Mouse (Mus musculus) cortical plate, adult 2 months (tissue): ENCODE results near the gene Cyb5d1. TPM values are rescaled to one million over a fixed set of nuclear protein-coding genes. Genes with fewer than 3 reads are reported as not detected.
"Not testable (repeated sequence)": the region's sequence is repeated elsewhere in the genome, so short reads cannot be mapped to it uniquely, and the experiment has no call there.

Experiments
- H3K27ac ChIP-seq: fragments of 200-500 bp; 2 replicates; pipeline ENCODE4 v1.5.1; 2012; ENCODE audit warnings: low read length, control low read depth, inconsistent platforms; ENCODE audit not compliant: insufficient read depth
- H3K4me1 ChIP-seq: fragments of 200-500 bp; 2 replicates; pipeline ENCODE4 v1.6.1; 2011; ENCODE audit warnings: low read length; ENCODE audit not compliant: control insufficient read depth, insufficient read depth
- H3K4me3 ChIP-seq: fragments of 200-500 bp; 2 replicates; pipeline ENCODE4 v1.5.1; 2011; ENCODE audit warnings: mild to moderate bottlenecking, low read length, control low read depth; ENCODE audit not compliant: insufficient read depth
- CTCF ChIP-seq: fragments of 200-500 bp; IDR thresholded peaks from 2 replicates; pipeline ENCODE4 v1.5.1; 2011; ENCODE audit warnings: mild to moderate bottlenecking, control low read depth, low read length; ENCODE audit not compliant: insufficient read depth; ENCODE audit errors: extremely low read depth
- POLR2A ChIP-seq: fragments of 200-500 bp; IDR thresholded peaks from 2 replicates; pipeline ENCODE4 v1.6.1; 2011; ENCODE audit warnings: mild to moderate bottlenecking, low read length, control low read depth; ENCODE audit not compliant: insufficient read depth; ENCODE audit errors: extremely low read depth
- polyA plus RNA-seq: library from polyadenylated mRNA; depleted of rRNA; stranded (reverse); fragments of >200 nt; gene quantifications from 2 replicates; pipeline ENCODE4 v1.2.3, GENCODE M21; 2012; rRNA removed

Cyb5d1 gene
- 34.3 and 35.6 TPM in 2 replicates for polyA plus RNA-seq

DNA sequence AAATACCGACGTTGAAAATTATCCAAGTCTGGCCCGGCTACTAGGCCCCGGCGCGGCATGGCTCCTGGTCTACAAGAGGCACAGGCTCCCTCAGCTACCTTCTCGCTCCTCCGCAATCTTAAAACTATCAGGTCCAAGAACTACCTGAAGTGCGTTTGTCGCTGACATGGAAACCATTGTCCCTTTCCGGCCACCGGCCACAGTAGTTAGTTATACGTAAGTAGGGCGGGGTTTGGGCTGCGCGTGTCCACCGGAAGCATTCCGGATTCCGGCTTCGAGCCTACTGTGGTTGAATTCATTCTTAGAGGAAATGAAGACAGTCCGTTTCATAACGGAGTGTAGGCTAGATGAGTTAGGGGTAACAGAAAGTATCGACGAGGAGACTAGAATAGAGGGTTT lies at the start of gene Cyb5d1, which contains the start of gene Naa38:
Cyb5d1 (minus strand) TSS at position 397 of the 399 bp plus-strand sequence.
Naa38 (plus strand) TSS at position 253 of the 399 bp plus-strand sequence.
- H3K4me3 ChIP-seq: peak within 1 kb of the TSS; percentile 85
- peak; percentile 45; the same call in 1 of the 2 replicates for TF ChIP-seq POLR2A
- H3K4me1 ChIP-seq: not testable (repeated sequence)
- H3K27ac ChIP-seq: peak within 1 kb of the TSS; percentile 95

DNA sequence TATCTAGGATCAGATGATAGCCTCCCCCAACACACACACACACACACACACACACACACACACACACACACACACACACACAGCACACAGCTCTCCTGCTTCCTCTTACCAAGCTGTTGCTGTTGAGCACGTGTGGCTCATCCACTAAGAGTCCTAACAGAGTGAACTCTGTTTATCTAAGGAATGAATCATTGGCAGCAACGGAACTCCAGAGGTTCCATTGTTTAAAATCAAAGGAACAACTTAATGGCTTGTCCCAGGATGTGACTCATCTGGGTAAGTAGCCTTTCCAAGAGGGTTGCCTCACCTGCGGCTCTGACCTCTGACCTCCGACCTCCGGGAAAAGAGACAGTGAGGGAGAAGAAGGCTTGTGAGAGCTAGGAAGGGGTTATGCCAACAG lies 47.9 kb upstream of the Cyb5d1 start:
- no peak overlapping the region for H3K27ac ChIP-seq
- TF ChIP-seq CTCF (no peak), POLR2A (no peak)
- H3K4me1 ChIP-seq: no peaks in the 10 kb centered on the region
- H3K4me3 ChIP-seq: no peak overlapping the region

DNA sequence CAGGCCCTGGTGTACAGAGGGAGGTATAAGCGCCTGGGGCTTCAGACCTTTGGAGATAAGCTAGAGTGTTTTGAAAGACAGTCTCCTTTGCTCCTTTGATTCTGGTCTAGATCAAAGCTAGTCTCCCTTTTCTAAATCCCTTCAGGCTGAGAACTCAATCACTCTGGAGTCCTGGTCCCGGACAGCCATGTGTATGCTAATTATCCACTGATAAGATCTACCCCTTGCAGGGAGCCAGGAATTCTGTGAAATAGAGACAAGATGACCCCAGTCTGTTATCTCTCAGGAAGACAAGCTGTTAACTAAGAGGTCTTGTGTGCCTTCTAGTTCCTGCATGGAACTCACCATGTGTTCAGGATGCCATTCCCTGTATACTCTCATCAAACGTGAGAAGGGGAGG lies 41.9 kb upstream of the Cyb5d1 start:
- TF ChIP-seq POLR2A: no peak
- TF ChIP-seq CTCF: no peak
- Histone ChIP-seq H3K27ac (no peak overlapping the region), H3K4me3 (no peak overlapping the region), H3K4me1 (no peaks in the 10 kb centered on the region)

GRCm38 (mm10) chr11:69433189-69433588 lies 37.8 kb upstream of the Cyb5d1 start:
- Histone ChIP-seq H3K4me3 (no peak overlapping the region), H3K27ac (no peak overlapping the region), H3K4me1 (no peaks in the 10 kb centered on the region)
- TF ChIP-seq CTCF (no peak), POLR2A (no peak)

- no peaks in the 10 kb centered on the region for H3K4me1 ChIP-seq
- no peak overlapping the region for H3K4me3 ChIP-seq
- no peak overlapping the region for H3K27ac ChIP-seq
- TF ChIP-seq POLR2A: no peak
- TF ChIP-seq CTCF: no peak
Measured at GRCm38 (mm10) chr11:69432640-69432982, 37.2 kb upstream of the Cyb5d1 start.

- peak; percentile 70 for TF ChIP-seq CTCF
- TF ChIP-seq POLR2A: no peak
- Histone ChIP-seq H3K27ac (no peak overlapping the region), H3K4me1 (no peaks in the 10 kb centered on the region), H3K4me3 (no peak overlapping the region)
Measured at GRCm38 (mm10) chr11:69431829-69432639, 36.6 kb upstream of the Cyb5d1 start.

GRCm38 (mm10) chr11:69430631-69431030 lies 35.2 kb upstream of the Cyb5d1 start:
- Histone ChIP-seq H3K4me3 (no peak overlapping the region), H3K4me1 (no peaks in the 10 kb centered on the region), H3K27ac (no peak overlapping the region)
- TF ChIP-seq CTCF: no peak
- no peak for TF ChIP-seq POLR2A

GRCm38 (mm10) chr11:69429313-69429712 lies 33.9 kb upstream of the Cyb5d1 start:
- no peak for TF ChIP-seq CTCF
- TF ChIP-seq POLR2A: no peak
- no peaks in the 10 kb centered on the region for H3K4me1 ChIP-seq

DNA sequence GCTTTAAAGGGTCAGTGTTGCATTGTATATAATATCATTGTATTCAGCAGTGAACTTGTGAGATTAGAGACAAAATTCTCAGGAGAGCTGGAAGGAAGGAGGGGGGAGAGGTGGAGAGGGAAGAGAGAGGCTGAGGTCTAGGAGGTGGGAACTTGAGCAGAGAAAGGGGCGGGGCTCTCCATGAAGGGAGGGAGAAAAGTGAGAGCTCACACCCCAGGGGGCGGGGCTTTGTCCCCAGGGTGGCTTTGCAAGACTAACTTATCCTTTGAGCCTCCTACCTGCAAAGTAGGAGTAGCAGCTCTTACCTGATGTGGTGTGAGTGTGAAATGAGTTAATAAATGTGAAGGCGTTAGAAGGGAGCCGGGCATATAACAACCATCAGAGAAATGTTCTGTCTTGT lies 33.3 kb upstream of the Cyb5d1 start:
- TF ChIP-seq POLR2A: no peak
- no peaks in the 10 kb centered on the region for H3K4me1 ChIP-seq

More at GRCm38 (mm10) chr11:69429313-69429712, 33.9 kb upstream of the Cyb5d1 start:
- Histone ChIP-seq H3K27ac (no peak overlapping the region), H3K4me3 (no peak overlapping the region)

GRCm38 (mm10) chr11:69426246-69426645 lies 30.8 kb upstream of the Cyb5d1 start:
- no peak overlapping the region for H3K27ac ChIP-seq
- no peaks in the 10 kb centered on the region for H3K4me1 ChIP-seq
- H3K4me3 ChIP-seq: no peak overlapping the region
- no peak for TF ChIP-seq POLR2A
- TF ChIP-seq CTCF: no peak

More for the DNA sequence above, 33.3 kb upstream of the Cyb5d1 start:
- Histone ChIP-seq H3K27ac (no peak overlapping the region), H3K4me3 (no peak overlapping the region)

GRCm38 (mm10) chr11:69423885-69424284 lies 28.5 kb upstream of the Cyb5d1 start:
- Histone ChIP-seq H3K4me3 (no peak overlapping the region), H3K27ac (no peak overlapping the region)
- TF ChIP-seq CTCF (no peak), POLR2A (no peak)

More at GRCm38 (mm10) chr11:69423885-69424284, 28.5 kb upstream of the Cyb5d1 start:
- no peaks in the 10 kb centered on the region for H3K4me1 ChIP-seq
